ENCODE assay signal across 30 mouse cellular contexts in the genomic region with DNA sequence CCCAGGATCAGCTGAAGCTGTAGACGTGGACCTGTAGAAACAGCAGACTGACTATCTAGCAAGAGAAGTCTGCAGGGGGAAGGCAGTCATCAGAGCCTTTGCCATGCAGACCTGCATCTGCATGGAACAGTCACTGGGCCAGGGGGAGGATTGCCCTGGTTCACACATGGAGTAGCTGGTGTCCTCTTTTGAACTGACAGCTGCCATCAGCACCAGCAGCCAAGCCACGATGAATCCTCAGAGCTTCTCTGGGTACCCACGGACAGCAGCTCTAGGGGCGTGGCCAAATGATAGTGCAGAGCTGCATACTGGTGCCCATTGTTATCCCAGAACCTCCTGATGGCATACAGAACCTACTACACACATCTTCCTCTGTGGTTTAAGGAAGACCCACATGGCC.
"Had no signal": no experiment of that assay in that cellular context is flagged by ENCODE, and none has a peak within 500 bp of the region (broad histone marks: within the 10 kb centered on the region; RNA-seq: fewer than 3 reads in every experiment).

No protein-coding gene starts in this region.

- H3K27me3 ChIP-seq: limb, embryonic 12.5 days; limb, embryonic 13.5 days; limb, embryonic 15.5 days; liver, embryonic 13.5 days; lung, embryonic 15.5 days; neural tube, embryonic 12.5 days; neural tube, embryonic 13.5 days had no signal

- H3K4me2 ChIP-seq: limb, embryonic 12.5 days; limb, embryonic 13.5 days; limb, embryonic 15.5 days; liver, embryonic 11.5 days; liver, embryonic 12.5 days; liver, embryonic 13.5 days; liver, embryonic 15.5 days; lung, embryonic 14.5 days; lung, embryonic 15.5 days; midbrain, embryonic 11.5 days; midbrain, embryonic 12.5 days; midbrain, embryonic 13.5 days; midbrain, embryonic 15.5 days; neural tube, embryonic 12.5 days; neural tube, embryonic 13.5 days had no signal

- H3K4me3 ChIP-seq: limb, embryonic 10.5 days; limb, embryonic 12.5 days; limb, embryonic 13.5 days; limb, embryonic 15.5 days; liver, embryonic 12.5 days; liver, embryonic 13.5 days; liver, embryonic 15.5 days; lung, embryonic 15.5 days; midbrain, embryonic 10.5 days; midbrain, embryonic 12.5 days; midbrain, embryonic 13.5 days; midbrain, embryonic 15.5 days; neural tube, embryonic 12.5 days; neural tube, embryonic 13.5 days had no signal

- DNase-seq: left cerebral cortex, postnatal 4 days; liver; liver, embryonic 13.5 days; liver, postnatal 0 days; lung, adult 18-20 months; lung, adult 2 months; lung, embryonic 14.5 days; lung, postnatal 10 days; lung, postnatal 14 days; lung, postnatal 36 days; midbrain, embryonic 14.5 days had no signal

- H3K4me1 ChIP-seq: midbrain, embryonic 15.5 days had no signal

- H3K9me3 ChIP-seq: limb, embryonic 10.5 days; limb, embryonic 12.5 days; limb, embryonic 13.5 days; limb, embryonic 15.5 days; liver, embryonic 12.5 days; liver, embryonic 13.5 days; liver, embryonic 15.5 days; lung, embryonic 15.5 days; midbrain, embryonic 10.5 days; midbrain, embryonic 12.5 days; midbrain, embryonic 15.5 days; neural tube, embryonic 12.5 days; neural tube, embryonic 13.5 days had no signal

- H3K27ac ChIP-seq: limb, embryonic 10.5 days; limb, embryonic 12.5 days; limb, embryonic 13.5 days; limb, embryonic 15.5 days; liver, embryonic 12.5 days; liver, embryonic 13.5 days; liver, embryonic 14.5 days; liver, embryonic 15.5 days; lung, embryonic 15.5 days; macrophage; midbrain, embryonic 10.5 days; midbrain, embryonic 12.5 days; midbrain, embryonic 13.5 days; midbrain, embryonic 15.5 days; neural tube, embryonic 12.5 days; neural tube, embryonic 13.5 days had no signal

- ATAC-seq: liver, embryonic 12.5 days; liver, postnatal 0 days; lung, postnatal 0 days; midbrain, embryonic 13.5 days; midbrain, embryonic 15.5 days; midbrain, embryonic 16.5 days had no signal

- H3K36me3 ChIP-seq: limb, embryonic 10.5 days; limb, embryonic 12.5 days; limb, embryonic 13.5 days; limb, embryonic 15.5 days; liver, embryonic 12.5 days; liver, embryonic 13.5 days; liver, embryonic 15.5 days; lung, embryonic 15.5 days; midbrain, embryonic 10.5 days; midbrain, embryonic 12.5 days; midbrain, embryonic 13.5 days; midbrain, embryonic 15.5 days; neural tube, embryonic 12.5 days; neural tube, embryonic 13.5 days had no signal
